Mouse (Mus musculus) lung, adult 2 months (tissue): ENCODE results near the gene Mettl23.

Source experiments
- CTCF ChIP-seq: fragments of 200-500 bp; IDR thresholded peaks from 2 replicates; pipeline ENCODE4 v1.5.1; 2011; ENCODE audit warnings: mild to moderate bottlenecking, low read length, control low read depth; ENCODE audit not compliant: insufficient read depth
- POLR2A ChIP-seq: fragments of 200-500 bp; IDR thresholded peaks from 2 replicates; pipeline ENCODE4 v1.6.1; 2011; ENCODE audit warnings: low read depth, mild to moderate bottlenecking, control low read depth, low read length, borderline replicate concordance; ENCODE audit errors: extremely low read depth

- TF ChIP-seq CTCF (peak; percentile 91), POLR2A (no peak)
These were observed 35.0 kb upstream of the Mettl23 start for GRCm38 (mm10) chr11:116807938-116808606.
